In the genomic region with DNA sequence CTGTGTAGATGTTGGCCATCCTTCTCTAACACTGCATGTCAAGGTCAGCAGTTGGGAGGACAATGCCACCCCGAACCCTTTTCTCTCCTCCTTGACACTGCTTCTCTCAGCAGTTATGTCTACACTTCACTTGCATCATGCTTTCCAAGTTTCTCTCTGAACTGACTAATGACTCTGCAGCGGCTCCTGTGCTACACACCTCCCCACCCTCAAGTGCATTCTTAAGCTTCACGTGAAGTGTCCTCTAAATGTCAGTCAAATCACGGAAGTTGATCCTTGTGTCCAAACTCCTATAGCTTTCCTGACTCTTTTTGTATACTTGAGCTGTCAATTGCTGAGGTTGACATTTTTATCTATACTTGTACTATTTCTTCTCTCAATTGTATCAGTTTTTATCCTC, we compare ENCODE assay signal across 14 mouse cellular contexts.
"Had no signal": no experiment of that assay in that cellular context is flagged by ENCODE, and none has a peak within 500 bp of the region (broad histone marks: within the 10 kb centered on the region; RNA-seq: fewer than 3 reads in every experiment).

No protein-coding gene starts in this region.

- ATAC-seq: liver, embryonic 12.5 days; midbrain, embryonic 13.5 days; midbrain, embryonic 15.5 days had no signal

- H3K4me1 ChIP-seq: liver, embryonic 12.5 days; lung, embryonic 15.5 days; megakaryocyte, embryonic 14.5 days; midbrain, embryonic 13.5 days; midbrain, embryonic 15.5 days; neural tube, embryonic 12.5 days had no signal

- H3K27ac ChIP-seq: liver, embryonic 12.5 days; liver, embryonic 14.5 days; lung, embryonic 15.5 days; macrophage; midbrain, embryonic 13.5 days; midbrain, embryonic 15.5 days; neural tube, embryonic 12.5 days had no signal

- H3K9me3 ChIP-seq: liver, embryonic 12.5 days; lung, embryonic 15.5 days; megakaryocyte, embryonic 14.5 days; midbrain, embryonic 13.5 days; midbrain, embryonic 15.5 days; neural tube, embryonic 12.5 days had no signal

- DNase-seq: right cerebral cortex, postnatal 14 days; spleen, adult 18-20 months; thymus, adult 18-20 months; thymus, postnatal 14 days; thymus, postnatal 36 days had no signal

- H3K36me3 ChIP-seq: lung, embryonic 15.5 days had no signal

- H3K4me2 ChIP-seq: liver, embryonic 12.5 days; lung, embryonic 15.5 days; midbrain, embryonic 11.5 days; midbrain, embryonic 13.5 days; midbrain, embryonic 15.5 days; neural tube, embryonic 12.5 days had no signal

- H3K27me3 ChIP-seq: liver, embryonic 12.5 days; lung, embryonic 15.5 days; megakaryocyte, embryonic 14.5 days; midbrain, embryonic 13.5 days; midbrain, embryonic 15.5 days; neural tube, embryonic 12.5 days had no signal

- H3K4me3 ChIP-seq: liver, embryonic 12.5 days; lung, embryonic 15.5 days; megakaryocyte, embryonic 14.5 days; midbrain, embryonic 13.5 days; midbrain, embryonic 15.5 days; neural tube, embryonic 12.5 days had no signal

- H3K9ac ChIP-seq: liver, embryonic 12.5 days; liver, embryonic 14.5 days; lung, embryonic 15.5 days; midbrain, embryonic 13.5 days; midbrain, embryonic 15.5 days; neural tube, embryonic 12.5 days had no signal
